Mouse (Mus musculus) midbrain, postnatal 0 days (tissue): ENCODE results near the gene Zc3h4. TPM values are rescaled to one million over a fixed set of nuclear protein-coding genes. Genes with fewer than 3 reads are reported as not detected.

Experiments used
- ATAC-seq: fragments of 200-750 bp; cut with Nextera tagmentation; 2 replicates; pipeline ENCODE4 v1.8.0; 2017; ENCODE audit warnings: moderate number of reproducible peaks, mild to moderate bottlenecking, moderate TSS enrichment, moderate library complexity; ENCODE audit not compliant: low FRiP score
- DNase-seq: peaks from one replicate; pipeline ENCODE4 v3.0.0-alpha.2; 2015; ENCODE audit warnings: low spot score
- H3K27ac ChIP-seq: fragments of 300-500 bp; sonication (generic); 2 replicates; pipeline ENCODE4 v1.5.1; 2014; ENCODE audit warnings: low read depth, mild to moderate bottlenecking, low read length, mixed read lengths
- H3K27me3 ChIP-seq: fragments of 300-500 bp; sonication (generic); 2 replicates; pipeline ENCODE4 v1.6.1; 2014; ENCODE audit warnings: low read length, control low read depth, mixed read lengths; ENCODE audit not compliant: insufficient read depth
- H3K36me3 ChIP-seq: fragments of 300-500 bp; sonication (generic); 2 replicates; pipeline ENCODE4 v1.6.1; 2014; ENCODE audit warnings: low read length, control low read depth, mixed read lengths; ENCODE audit not compliant: insufficient read depth
- H3K4me1 ChIP-seq: fragments of 300-500 bp; sonication (generic); 2 replicates; pipeline ENCODE4 v1.6.1; 2014; ENCODE audit warnings: mild to moderate bottlenecking, control low read depth, antibody characterized with exemption, low read length, mixed read lengths; ENCODE audit not compliant: insufficient read depth
- H3K4me2 ChIP-seq: fragments of 300-500 bp; sonication (generic); 2 replicates; pipeline ENCODE4 v1.6.1; 2014; ENCODE audit warnings: low read depth, mild to moderate bottlenecking, low read length, mixed read lengths; ENCODE audit not compliant: poor library complexity, severe bottlenecking
- H3K4me3 ChIP-seq: fragments of 300-500 bp; sonication (generic); 2 replicates; pipeline ENCODE4 v1.5.1; 2014; ENCODE audit warnings: low read depth, mild to moderate bottlenecking, low read length, moderate library complexity
- H3K9ac ChIP-seq: fragments of 300-500 bp; sonication (generic); replicated peaks from 2 replicates; pipeline ENCODE4 v1.6.1; 2014; ENCODE audit warnings: mild to moderate bottlenecking, low read length, moderate library complexity, mixed read lengths; ENCODE audit not compliant: poor library complexity, severe bottlenecking
- H3K9me3 ChIP-seq: fragments of 300-500 bp; sonication (generic); 2 replicates; pipeline ENCODE4 v1.6.1; 2016; ENCODE audit warnings: low read length, control low read depth
- CTCF ChIP-seq: IDR thresholded peaks from 2 replicates; pipeline ENCODE4 v1.5.1; 2016; ENCODE audit warnings: antibody characterized with exemption, mild to moderate bottlenecking
- WGBS: fragments of 180-500 bp; shearing (Covaris S2); extraction: QIAGEN DNeasy Blood & Tissue Kit; methylation state at CpG from one replicate; pipeline ENCODE4 v1.1.7; 2014; 5-methylcytosine and 5-hydroxymethylcytosine counted together
- polyA plus RNA-seq: library from polyadenylated mRNA; unstranded; fragments of >200 nt; fragmentation: Nextera tagmentation; extraction: Ambion mirVana; gene quantifications from 2 replicates; pipeline ENCODE4 v1.2.1, GENCODE M21; 2015
- total RNA-seq: library from RNA; depleted of rRNA; stranded (reverse); fragments of >200 nt; gene quantifications from 2 replicates; pipeline ENCODE4 v1.2.3, GENCODE M21; 2014

Gene Zc3h4
- total and polyA plus RNA-seq, 2 experiments from 2014 or later = 9.7 to 41.1 TPM

DNA sequence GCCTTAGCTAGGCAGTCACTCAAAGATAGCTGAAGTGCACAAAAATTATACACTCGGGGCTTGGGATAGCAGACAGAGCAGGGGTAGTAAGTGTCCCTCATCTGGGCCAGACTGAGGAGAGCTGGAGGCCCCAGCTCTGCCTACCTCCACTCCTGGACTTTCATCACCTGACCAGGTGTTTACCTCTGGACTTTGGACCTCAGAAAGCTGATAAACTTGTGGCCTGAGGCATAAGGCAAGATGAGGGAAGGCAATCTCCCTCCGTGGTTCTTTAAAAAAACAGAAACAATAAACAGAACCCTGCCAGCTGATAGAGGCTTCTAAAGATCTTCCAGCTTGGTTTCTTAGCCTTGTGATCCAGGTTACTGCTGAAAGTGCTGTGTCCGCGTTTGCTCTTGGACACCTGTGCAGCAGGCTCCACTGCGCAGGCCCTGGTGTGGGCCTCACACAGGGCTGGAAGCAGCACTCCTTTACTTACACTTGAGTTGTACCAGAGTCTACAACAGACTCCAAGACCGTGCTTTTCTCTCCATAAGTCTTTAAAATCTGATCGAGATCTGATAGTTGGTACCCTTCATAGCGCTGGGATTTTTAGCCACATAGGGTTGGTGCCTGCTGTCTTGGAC is 19.9 kb downstream of the Zc3h4 start:
- H3K36me3 ChIP-seq = peaks cover 60% of the 10 kb centered on the region
- TF ChIP-seq CTCF = no peak

DNA sequence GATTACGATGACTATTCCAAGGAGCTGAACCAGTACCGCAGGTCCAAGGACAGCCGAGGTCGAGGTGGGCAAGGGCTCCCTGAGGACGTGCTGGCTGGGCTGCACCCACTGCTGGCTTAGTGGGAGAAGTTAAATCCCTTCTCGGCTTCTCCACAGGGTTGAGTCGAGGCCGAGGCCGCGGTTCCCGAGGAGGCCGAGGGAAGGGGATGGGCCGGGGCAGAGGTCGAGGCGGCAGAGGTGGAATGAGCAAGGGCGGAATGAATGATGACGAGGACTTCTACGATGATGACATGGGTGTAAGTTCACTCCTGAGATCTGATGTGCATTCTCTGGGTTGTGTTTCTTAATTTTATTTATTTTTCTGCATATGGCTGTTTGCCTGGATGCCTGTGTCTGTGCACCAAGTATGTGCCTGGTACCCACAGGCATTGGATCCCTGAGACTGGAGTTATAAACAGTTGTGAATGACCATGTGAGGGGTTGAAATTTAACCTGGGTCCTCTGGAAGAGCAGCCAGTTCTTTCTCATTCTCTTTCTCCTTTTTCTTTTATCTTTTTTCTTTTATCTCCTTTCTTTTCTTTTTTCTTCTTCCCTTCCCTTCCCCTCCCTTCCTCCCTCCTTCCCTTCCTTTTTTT is 21.6 kb downstream of the Zc3h4 start:
- Histone ChIP-seq H3K4me2 (no peak overlapping the region), H3K27ac (no peak overlapping the region), H3K36me3 (peaks cover 64% of the 10 kb centered on the region), H3K27me3 (no peaks in the 10 kb centered on the region), H3K9me3 (no peaks in the 10 kb centered on the region), H3K4me1 (no peaks in the 10 kb centered on the region), H3K4me3 (no peak overlapping the region), H3K9ac (no peak overlapping the region)
- no peak for DNase-seq
- ATAC-seq = no peak
- 87% methylated on average over 18 of the region's 18 CpGs for WGBS
- no peak for TF ChIP-seq CTCF

More for the DNA sequence above, 19.9 kb downstream of the Zc3h4 start:
- no peak for ATAC-seq
- H3K27ac ChIP-seq = no peak overlapping the region
- DNase-seq = no peak
- 98% methylated on average over 8 of the region's 8 CpGs for WGBS
- H3K4me3 ChIP-seq = no peak overlapping the region
- no peaks in the 10 kb centered on the region for H3K27me3 ChIP-seq
- H3K9me3 ChIP-seq = no peaks in the 10 kb centered on the region
- H3K9ac ChIP-seq = no peak overlapping the region
- H3K4me2 ChIP-seq = no peak overlapping the region
- no peaks in the 10 kb centered on the region for H3K4me1 ChIP-seq

DNA sequence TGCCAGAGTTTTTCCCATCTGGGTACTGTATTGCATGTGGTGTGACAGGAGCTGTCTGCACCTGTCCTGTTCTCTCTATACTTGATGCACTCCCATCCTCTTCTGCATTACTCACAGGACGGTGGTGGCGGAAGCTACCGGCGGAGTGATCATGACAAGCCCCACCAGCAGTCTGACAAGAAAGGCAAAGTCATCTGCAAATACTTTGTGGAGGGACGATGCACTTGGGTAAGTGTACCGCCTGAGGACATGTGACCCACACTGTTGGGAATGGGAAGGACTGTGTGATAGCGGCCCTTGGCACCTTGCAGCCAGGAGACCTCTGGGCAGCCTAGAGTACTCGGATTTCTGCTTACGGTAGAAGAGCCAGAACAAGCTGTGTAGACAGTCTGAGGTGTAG is 23.0 kb downstream of the Zc3h4 start:
- 94% methylated on average over 9 of the region's 9 CpGs for WGBS
- Histone ChIP-seq H3K9ac (no peak overlapping the region), H3K27me3 (no peaks in the 10 kb centered on the region), H3K36me3 (peaks cover 73% of the 10 kb centered on the region), H3K27ac (no peak overlapping the region), H3K4me2 (no peak overlapping the region), H3K4me3 (no peak overlapping the region), H3K9me3 (no peaks in the 10 kb centered on the region), H3K4me1 (no peaks in the 10 kb centered on the region)
- ATAC-seq = no peak
- no peak for DNase-seq
- no peak for TF ChIP-seq CTCF

DNA sequence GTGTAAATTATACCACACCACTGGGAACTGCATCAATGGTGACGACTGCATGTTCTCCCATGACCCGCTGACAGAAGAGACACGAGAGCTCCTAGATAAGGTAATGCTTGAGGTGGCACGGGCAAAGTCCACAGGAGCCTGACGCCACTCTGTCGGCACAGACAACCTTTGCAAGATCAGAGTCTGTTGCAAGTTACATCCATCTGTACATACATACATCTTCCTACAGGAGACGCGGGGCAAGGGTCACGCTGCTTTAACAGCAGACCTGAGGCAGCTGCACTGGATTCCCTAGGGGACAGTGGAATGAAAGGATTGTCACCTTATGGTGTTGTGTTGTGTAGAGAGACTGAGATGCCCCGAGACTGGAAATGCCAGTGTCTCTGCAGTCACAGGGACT is 25.0 kb downstream of the Zc3h4 start:
- Histone ChIP-seq H3K4me1 (no peaks in the 10 kb centered on the region), H3K9me3 (no peaks in the 10 kb centered on the region), H3K4me3 (no peak overlapping the region), H3K27me3 (no peaks in the 10 kb centered on the region), H3K4me2 (no peak overlapping the region), H3K27ac (no peak overlapping the region), H3K36me3 (peaks cover 83% of the 10 kb centered on the region), H3K9ac (no peak overlapping the region)
- ATAC-seq = no peak
- DNase-seq = no peak
- 89% methylated on average over 10 of the region's 10 CpGs for WGBS
- no peak for TF ChIP-seq CTCF

DNA sequence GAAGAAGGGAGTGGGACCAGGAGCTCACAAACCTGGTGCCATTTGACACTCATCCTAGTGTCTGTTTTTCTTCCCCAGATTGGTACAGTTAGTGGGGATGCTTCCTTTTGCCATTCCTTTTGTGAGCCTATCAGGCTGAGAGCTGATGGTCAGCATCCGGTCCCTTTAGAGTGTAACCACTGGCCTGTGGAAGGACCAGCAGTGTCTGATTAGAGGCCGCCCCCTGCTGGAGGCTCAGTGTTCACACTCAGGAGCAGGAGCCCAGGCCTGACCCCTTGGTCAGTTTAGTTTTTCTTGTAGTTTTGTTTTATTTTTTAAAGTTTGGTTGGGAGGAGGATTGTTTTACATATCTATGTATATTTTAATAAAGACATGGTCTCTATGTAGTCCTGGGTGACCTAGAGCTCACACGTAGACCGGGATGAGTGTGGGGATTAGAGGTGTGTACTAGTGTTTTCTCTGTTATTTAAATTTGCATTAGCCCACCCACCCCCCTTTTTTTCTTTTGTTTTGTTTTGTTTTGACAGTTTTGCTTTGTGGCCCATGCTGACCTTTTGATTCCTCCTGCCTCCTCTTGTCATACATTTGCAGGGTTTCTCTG is 25.5 kb downstream of the Zc3h4 start:
- no peaks in the 10 kb centered on the region for H3K9me3 ChIP-seq
- 53% methylated on average over 4 of the region's 4 CpGs for WGBS
- H3K27me3 ChIP-seq = no peaks in the 10 kb centered on the region
- no peak overlapping the region for H3K9ac ChIP-seq
- ATAC-seq (peak; percentile 73; the same call in 1 of the 2 replicates), DNase-seq (peak; percentile 74)
- no peak overlapping the region for H3K4me3 ChIP-seq
- peaks cover 83% of the 10 kb centered on the region for H3K36me3 ChIP-seq
- no peak overlapping the region for H3K27ac ChIP-seq
- peak; percentile 80 for TF ChIP-seq CTCF
- H3K4me2 ChIP-seq = no peak overlapping the region
- H3K4me1 ChIP-seq = no peaks in the 10 kb centered on the region

DNA sequence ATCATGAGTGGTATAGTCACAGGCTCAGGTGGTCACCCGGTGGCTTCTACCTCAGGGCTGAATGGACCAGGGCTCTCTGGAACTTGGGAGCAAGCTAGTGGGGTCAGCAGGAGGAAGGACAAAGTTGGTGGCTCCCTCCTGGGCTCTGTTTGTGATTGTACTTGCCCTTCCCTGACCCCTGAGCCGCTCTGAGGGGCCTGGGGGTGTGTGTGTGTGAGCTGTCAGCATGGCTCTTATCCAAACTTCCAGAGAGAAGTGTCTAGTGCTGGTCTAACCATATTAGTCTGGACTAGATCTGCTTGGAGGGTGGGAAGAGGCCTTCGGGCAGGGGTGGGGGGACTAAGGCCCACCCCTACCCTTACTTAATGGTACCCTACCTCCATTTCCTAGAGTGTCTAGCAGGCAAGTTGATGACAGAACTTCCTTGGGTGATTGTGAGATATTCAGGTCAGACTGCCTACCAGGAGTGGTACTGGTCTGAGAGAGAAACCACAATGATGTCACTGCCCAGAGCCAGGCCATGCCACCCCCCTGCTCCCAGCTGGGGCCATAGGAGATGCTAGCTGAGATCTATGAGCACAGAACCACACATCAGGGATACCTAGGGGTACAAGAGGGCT is 32.8 kb downstream of the Zc3h4 start:
- no peak for TF ChIP-seq CTCF
- no peak overlapping the region for H3K27ac ChIP-seq
- DNase-seq = no peak
- H3K4me2 ChIP-seq = no peak overlapping the region
- no peaks in the 10 kb centered on the region for H3K9me3 ChIP-seq
- H3K27me3 ChIP-seq = no peaks in the 10 kb centered on the region
- no peak for ATAC-seq
- 86% methylated on average over 3 of the region's 3 CpGs for WGBS
- H3K4me1 ChIP-seq = no peaks in the 10 kb centered on the region
- no peak overlapping the region for H3K4me3 ChIP-seq
- peaks cover 83% of the 10 kb centered on the region for H3K36me3 ChIP-seq
- no peak overlapping the region for H3K9ac ChIP-seq
